Mouse (Mus musculus): ENCODE results near the gene Gm21852. TPM values are rescaled to one million over a fixed set of nuclear protein-coding genes. Genes with fewer than 3 reads are reported as not detected.
"Not testable (repeated sequence)": the region's sequence is repeated elsewhere in the genome, so short reads cannot be mapped to it uniquely, and the experiment has no call there.

Gm21852 gene
- not detected for total RNA-seq (2021)

GRCm38 (mm10) chrY:40651896-40652295, at the start of gene Gm21852:
Gene Gm21852, minus strand, starts transcription at chrY:40651996.
- DNase-seq (ENCODE audit: low spot score in 2 of 2); intact Hi-C loops (cut with DNase I): not testable (repeated sequence)

Small RNAs within 50 kb of the gene (microRNA-seq; reads per million reads assigned to microRNA genes)
- gene Gm27466 (not detected), gene Gm28018 (not detected)

Other genes with a start within 250 kb of the Gm21852 start
- not detected for gene Gm21797, start 123.8 kb upstream of the Gm21852 start, total RNA-seq (2021)
- not detected for gene Gm20795, start 152.9 kb upstream of the Gm21852 start, total RNA-seq (2021)

Data from left cerebral cortex, postnatal 36 days (tissue).